Mouse (Mus musculus): ENCODE results near the gene Rpl41. TPM values are rescaled to one million over a fixed set of nuclear protein-coding genes. Genes with fewer than 3 reads are reported as not detected.
A peak's percentile ranks its signal among the peaks of the same experiment; 100 is the strongest.
"Not testable (repeated sequence)": the region's sequence is repeated elsewhere in the genome, so short reads cannot be mapped to it uniquely, and the experiment has no call there.

Rpl41 gene
- polyA plus RNA-seq, 1 experiment from 2014 or later, result 3,150 TPM

DNA sequence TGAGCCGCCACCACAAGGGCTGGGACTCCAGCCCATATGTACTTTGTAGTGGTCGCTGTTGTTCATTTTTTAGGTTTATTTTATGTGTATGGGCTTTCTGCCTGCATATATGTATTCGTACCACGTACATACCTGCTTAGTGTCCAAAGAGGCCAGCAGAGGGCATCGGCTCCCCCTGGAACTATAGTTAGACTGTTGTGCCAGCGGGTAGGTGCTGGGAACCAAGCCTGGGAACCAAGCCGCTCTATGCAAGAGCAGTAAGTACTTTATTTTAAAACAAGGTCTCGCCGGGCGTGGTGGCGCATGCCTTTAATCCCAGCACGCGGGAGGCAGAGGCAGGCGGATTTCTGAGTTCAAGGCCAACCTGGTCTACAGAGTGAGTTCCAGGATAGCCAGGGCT is 43.1 kb downstream of the Rpl41 start:
- no peak overlapping the region for H3K4me3 ChIP-seq (replicated peaks)
- H3K27ac ChIP-seq, result no peak overlapping the region
- H3K27me3 ChIP-seq, result no peaks in the 10 kb centered on the region
- 94% methylated on average over 14 of the region's 14 CpGs for WGBS (ENCODE audit: insufficient replicate concordance)
- ATAC-seq (ENCODE audit: low read depth) (no peak), DNase-seq (no peak)
- H3K9ac ChIP-seq, result no peak overlapping the region
- H3K4me1 ChIP-seq (replicated peaks), result peaks cover 50% of the 10 kb centered on the region
- peaks cover 11% of the 10 kb centered on the region for H3K36me3 ChIP-seq
- H3K4me2 ChIP-seq, result no peak overlapping the region
- no peaks in the 10 kb centered on the region for H3K9me3 ChIP-seq (replicated peaks)

DNA sequence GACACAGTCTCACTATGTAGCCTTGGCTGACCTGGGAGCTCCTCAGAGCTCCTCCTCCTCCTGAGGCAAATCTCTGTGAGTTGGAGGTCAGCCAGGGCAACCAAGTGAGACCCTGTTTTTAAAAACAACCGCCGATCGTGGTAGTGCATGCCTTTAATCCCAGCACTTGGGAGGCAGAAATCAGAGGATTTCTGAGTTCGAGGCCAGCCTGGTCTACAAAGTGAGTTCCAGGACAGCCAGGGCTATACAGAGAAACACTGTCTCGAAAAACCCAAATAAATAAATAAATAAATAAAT is 43.8 kb downstream of the Rpl41 start:
- WGBS (ENCODE audit: insufficient replicate concordance), result 73% methylated on average over 5 of the region's 5 CpGs
- H3K9me3 ChIP-seq (replicated peaks); H3K4me3 ChIP-seq (replicated peaks); DNase-seq; H3K36me3 ChIP-seq; H3K27me3 ChIP-seq; ATAC-seq (ENCODE audit: low read depth); H3K9ac ChIP-seq: not testable (repeated sequence)
- peaks cover 47% of the 10 kb centered on the region for H3K4me1 ChIP-seq (replicated peaks)
- H3K27ac ChIP-seq, result peak overlapping the region; percentile 72
- H3K4me2 ChIP-seq, result peak overlapping the region; percentile 44; the same call in 1 of the 2 replicates

DNA sequence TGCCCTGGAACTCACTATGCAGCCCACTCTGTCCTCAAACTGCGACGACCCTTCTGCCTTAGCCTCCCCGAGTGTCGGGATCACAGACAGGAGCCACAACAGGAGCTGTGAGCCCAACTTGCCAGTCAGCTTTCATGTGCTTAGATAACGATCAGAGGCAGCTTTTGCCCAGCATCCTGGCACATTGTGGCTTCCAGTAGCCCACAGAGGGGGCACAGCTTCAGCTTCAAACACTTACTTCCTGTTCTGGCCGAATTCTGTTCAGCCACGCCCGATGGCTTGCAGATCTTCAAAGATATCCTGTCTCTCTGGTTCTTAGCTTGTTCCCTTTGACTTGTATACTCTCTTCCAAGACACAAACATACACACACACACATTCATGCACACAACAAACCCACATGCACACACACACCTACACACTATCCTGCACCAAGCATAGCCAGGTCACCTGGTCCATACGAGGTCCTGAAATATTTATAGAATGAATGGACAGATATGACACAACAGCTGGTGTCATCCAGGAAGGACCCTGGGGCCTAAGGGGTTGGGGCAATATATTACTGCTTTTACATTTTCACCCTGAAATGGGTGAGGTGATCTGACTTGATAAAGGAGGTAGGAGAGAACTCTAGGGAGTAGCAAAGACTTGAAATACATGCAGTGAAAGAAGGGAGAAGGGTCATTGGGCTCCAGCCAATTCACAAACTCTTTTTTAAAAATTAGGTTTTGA is 44.3 kb downstream of the Rpl41 start:
- Histone ChIP-seq H3K4me3 (replicated peaks) (no peak overlapping the region), H3K9ac (peak overlapping the region; percentile 56), H3K27ac (peak overlapping the region; percentile 72), H3K4me2 (peak overlapping the region; percentile 44), H3K4me1 (replicated peaks) (peaks cover 47% of the 10 kb centered on the region), H3K36me3 (peaks cover 1% of the 10 kb centered on the region), H3K27me3 (no peaks in the 10 kb centered on the region), H3K9me3 (replicated peaks) (no peaks in the 10 kb centered on the region)
- DNase-seq, result no peak
- peak; percentile 29 for ATAC-seq (ENCODE audit: low read depth)
- 16% methylated on average over 9 of the region's 9 CpGs for WGBS (ENCODE audit: insufficient replicate concordance)

DNA sequence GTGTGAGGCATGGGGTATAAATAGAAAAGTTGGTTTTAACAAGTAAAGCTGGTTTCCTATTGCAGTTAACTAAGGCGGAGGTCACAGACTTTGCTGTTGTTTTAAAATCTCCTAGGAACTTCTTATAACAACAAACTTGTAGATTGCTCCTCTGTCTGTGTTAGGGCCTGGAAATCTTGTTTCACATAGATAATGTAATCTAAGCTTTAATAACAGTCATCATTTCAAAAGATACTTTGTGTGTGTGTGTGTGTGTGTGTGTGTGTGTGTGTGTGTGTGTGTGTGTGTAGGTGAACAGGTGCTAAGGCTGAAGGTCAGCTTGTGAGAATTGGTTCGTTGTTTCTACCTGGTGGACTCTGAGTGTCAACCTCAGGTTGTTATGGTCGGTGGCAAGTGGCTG is 45.1 kb downstream of the Rpl41 start:
- 59% methylated on average over 3 of the region's 3 CpGs for WGBS (ENCODE audit: insufficient replicate concordance)
- H3K4me1 ChIP-seq (replicated peaks), result peaks cover 54% of the 10 kb centered on the region

DNA sequence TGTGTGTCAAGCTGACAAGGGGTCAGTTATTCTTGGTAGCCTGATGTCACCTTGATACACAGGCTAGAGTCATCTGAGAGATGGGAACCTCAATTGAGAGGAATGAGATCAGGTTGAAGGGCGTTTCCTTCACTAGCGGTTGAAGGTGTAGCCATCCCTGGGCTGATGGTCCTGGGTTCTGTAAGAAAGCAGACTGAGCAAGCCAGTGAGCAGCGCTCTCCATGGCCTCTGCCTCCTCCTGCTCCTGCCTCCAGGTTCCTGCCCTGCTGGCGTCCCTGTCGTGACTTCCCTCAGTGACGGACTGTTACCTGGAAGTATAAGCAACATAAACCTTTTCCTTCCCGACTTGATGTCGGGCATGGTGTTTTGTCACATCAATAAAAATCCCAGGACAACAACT is 45.6 kb downstream of the Rpl41 start:
- no peak for DNase-seq
- H3K4me1 ChIP-seq (replicated peaks), result peaks cover 54% of the 10 kb centered on the region
- H3K36me3 ChIP-seq, result no peaks in the 10 kb centered on the region
- H3K9ac ChIP-seq, result no peak overlapping the region
- H3K27me3 ChIP-seq, result no peaks in the 10 kb centered on the region
- H3K9me3 ChIP-seq (replicated peaks), result no peaks in the 10 kb centered on the region
- H3K4me2 ChIP-seq, result no peak overlapping the region
- H3K4me3 ChIP-seq (replicated peaks), result no peak overlapping the region
- no peak for ATAC-seq (ENCODE audit: low read depth)
- 0 out of 2 replicates have a peak overlapping the region, but pooled peaks have one; percentile 3 for H3K27ac ChIP-seq
- 79% methylated on average over 8 of the region's 8 CpGs for WGBS (ENCODE audit: insufficient replicate concordance)

More for the DNA sequence above, 45.1 kb downstream of the Rpl41 start:
- Histone ChIP-seq H3K4me2 (no peak overlapping the region), H3K27ac (peak overlapping the region; percentile 72; the same call in 1 of the 2 replicates), H3K9ac (no peak overlapping the region), H3K36me3 (no peaks in the 10 kb centered on the region), H3K4me3 (replicated peaks) (no peak overlapping the region), H3K27me3 (no peaks in the 10 kb centered on the region), H3K9me3 (replicated peaks) (no peaks in the 10 kb centered on the region)
- ATAC-seq (ENCODE audit: low read depth) (no peak), DNase-seq (no peak)

DNA sequence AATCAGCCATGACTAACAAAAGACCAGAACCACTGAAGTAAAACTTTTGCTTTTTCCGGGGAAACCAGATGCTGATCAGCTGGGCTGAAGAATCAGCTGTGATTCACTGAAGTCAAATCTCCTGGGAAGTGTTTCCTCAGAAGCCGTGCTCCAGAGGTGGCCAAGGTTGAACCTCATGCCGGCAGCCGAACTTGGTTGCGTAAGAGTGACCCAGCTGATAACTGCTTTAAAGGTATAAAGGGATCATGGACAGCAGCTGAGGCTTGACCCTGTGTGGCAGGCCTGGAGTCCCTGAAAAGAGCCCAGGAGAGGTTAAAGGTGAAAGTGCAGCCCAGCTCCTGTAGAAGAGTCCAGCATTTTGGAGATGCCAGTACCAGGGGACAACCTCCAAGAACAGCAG is 46.8 kb downstream of the Rpl41 start:
- H3K9ac ChIP-seq, result no peak overlapping the region
- ATAC-seq (ENCODE audit: low read depth), result no peak
- peaks cover 66% of the 10 kb centered on the region for H3K4me1 ChIP-seq (replicated peaks)
- no peak for DNase-seq
- no peak overlapping the region for H3K4me3 ChIP-seq (replicated peaks)
- no peaks in the 10 kb centered on the region for H3K36me3 ChIP-seq
- H3K27me3 ChIP-seq, result no peaks in the 10 kb centered on the region
- no peak overlapping the region for H3K4me2 ChIP-seq
- peak overlapping the region; percentile 64 for H3K27ac ChIP-seq
- WGBS (ENCODE audit: insufficient replicate concordance), result 65% methylated on average over 5 of the region's 5 CpGs
- H3K9me3 ChIP-seq (replicated peaks), result no peaks in the 10 kb centered on the region

DNA sequence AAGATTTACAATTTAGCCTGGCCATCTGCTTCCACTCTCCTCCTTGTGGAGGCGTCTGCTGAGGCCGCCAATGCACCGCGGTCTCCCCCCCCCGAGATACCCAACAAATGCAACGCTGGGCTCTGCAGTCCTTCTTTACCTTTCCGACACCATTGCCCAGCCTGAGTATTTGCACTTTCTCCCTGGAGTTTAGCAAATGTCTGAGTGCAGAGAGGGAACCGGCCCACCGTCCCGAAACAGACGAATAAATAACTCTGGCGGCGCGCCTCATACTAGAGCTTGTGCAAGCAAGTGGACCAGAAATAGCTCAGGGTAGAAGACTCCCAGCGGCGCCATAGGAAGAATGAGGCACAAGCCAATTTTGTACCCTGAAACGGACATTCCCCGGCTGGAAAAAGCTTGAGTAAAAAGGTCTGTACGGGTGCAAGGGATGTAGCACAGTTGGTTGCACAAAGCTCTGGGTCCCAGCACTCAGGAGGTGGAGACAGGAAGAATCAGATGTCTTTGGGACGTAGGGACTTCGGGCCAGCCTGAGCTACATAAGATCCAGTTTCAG is 49.9 kb downstream of the Rpl41 start:
- WGBS (ENCODE audit: insufficient replicate concordance), result 1% methylated on average over 21 of the region's 21 CpGs
- H3K9ac ChIP-seq, result peak overlapping the region; percentile 82
- ATAC-seq (ENCODE audit: low read depth), result peak; percentile 44

DNA sequence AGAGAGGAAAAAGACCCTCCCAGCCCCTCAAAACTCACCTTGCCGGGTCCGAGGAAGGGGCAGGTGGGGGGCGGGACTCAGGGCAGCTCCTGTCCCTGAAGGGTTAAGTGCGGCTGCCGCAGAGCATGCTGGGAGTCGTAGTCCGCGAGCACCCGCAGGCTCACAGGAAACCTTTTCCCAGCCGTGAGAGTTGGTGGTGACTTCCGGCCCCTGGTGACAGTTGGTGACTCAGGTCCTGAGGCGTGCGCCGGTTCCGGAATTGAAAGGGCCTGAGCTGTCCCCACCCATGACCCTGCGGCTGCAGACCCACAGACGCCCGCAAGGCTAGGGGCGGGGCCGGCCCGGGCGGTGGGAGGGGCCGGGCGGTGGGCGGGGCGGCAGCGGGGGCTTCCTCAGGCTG is 50.5 kb downstream of the Rpl41 start, which contains the start of gene Myl6b:
Gene Myl6b (minus strand): TSS at position 96 of the 400 bp plus-strand sequence.
- ATAC-seq (ENCODE audit: low read depth) (peak; percentile 89), DNase-seq (peak; percentile 95)
- H3K4me2 ChIP-seq, result peak within 1 kb of the TSS; percentile 93
- peak within 1 kb of the TSS; percentile 82 for H3K9ac ChIP-seq
- no peaks in the 10 kb centered on the region for H3K27me3 ChIP-seq
- H3K4me1 ChIP-seq (replicated peaks), result peaks cover 77% of the 10 kb centered on the region
- no peaks in the 10 kb centered on the region for H3K36me3 ChIP-seq
- H3K4me3 ChIP-seq (replicated peaks), result peak within 1 kb of the TSS; percentile 73
- H3K9me3 ChIP-seq (replicated peaks), result no peaks in the 10 kb centered on the region
- peak within 1 kb of the TSS; percentile 86 for H3K27ac ChIP-seq
- under 1% methylated on average over 27 of the region's 27 CpGs for WGBS (ENCODE audit: insufficient replicate concordance)

More for the DNA sequence above, 49.9 kb downstream of the Rpl41 start:
- H3K27me3 ChIP-seq, result no peaks in the 10 kb centered on the region
- H3K36me3 ChIP-seq, result no peaks in the 10 kb centered on the region
- no peaks in the 10 kb centered on the region for H3K9me3 ChIP-seq (replicated peaks)
- peak; percentile 42 for DNase-seq
- peak overlapping the region; percentile 73 for H3K4me3 ChIP-seq (replicated peaks)
- peak overlapping the region; percentile 86 for H3K27ac ChIP-seq
- peaks cover 83% of the 10 kb centered on the region for H3K4me1 ChIP-seq (replicated peaks)
- peak overlapping the region; percentile 93 for H3K4me2 ChIP-seq

Small RNA genes lying within 50 kb of the gene (microRNA-seq; reads per million reads assigned to microRNA genes)
- gene Gm47275 (1.2 reads per million), gene Mir6916 (not detected), gene Mir6917 (0.88 reads per million)

Other genes starting within 250 kb of the Rpl41 start
- 11.8 and 14.4 TPM in 2 replicates for gene Pan2, start 246.0 kb downstream of the Rpl41 start, polyA plus RNA-seq (2015; fragmentation: Nextera tagmentation; extraction: Ambion mirVana)
- 99.7 and 105 TPM in 2 replicates for gene Cnpy2, start 226.8 kb downstream of the Rpl41 start, polyA plus RNA-seq (2015; fragmentation: Nextera tagmentation; extraction: Ambion mirVana)
- gene Cs, start 211.6 kb downstream of the Rpl41 start, polyA plus RNA-seq (2015; fragmentation: Nextera tagmentation; extraction: Ambion mirVana), result 149 and 170 TPM in 2 replicates
- gene Coq10a, start 180.3 kb downstream of the Rpl41 start, polyA plus RNA-seq (2015; fragmentation: Nextera tagmentation; extraction: Ambion mirVana), result 4.6 and 4.8 TPM in 2 replicates
- gene Ankrd52, start 172.2 kb downstream of the Rpl41 start, polyA plus RNA-seq (2015; fragmentation: Nextera tagmentation; extraction: Ambion mirVana), result 5.0 and 5.1 TPM in 2 replicates
- 30.5 and 32.8 TPM in 2 replicates for gene Slc39a5, start 148.1 kb downstream of the Rpl41 start, polyA plus RNA-seq (2015; fragmentation: Nextera tagmentation; extraction: Ambion mirVana)
- gene Nabp2, start 137.8 kb downstream of the Rpl41 start, polyA plus RNA-seq (2015; fragmentation: Nextera tagmentation; extraction: Ambion mirVana), result 57.3 and 64.4 TPM in 2 replicates
- 9.0 and 10.7 TPM in 2 replicates for gene Rnf41, start 137.6 kb downstream of the Rpl41 start, polyA plus RNA-seq (2015; fragmentation: Nextera tagmentation; extraction: Ambion mirVana)
- 18.5 and 30.1 TPM in 2 replicates for gene Smarcc2, start 90.1 kb downstream of the Rpl41 start, polyA plus RNA-seq (2015; fragmentation: Nextera tagmentation; extraction: Ambion mirVana)
- 498 and 524 TPM in 2 replicates for gene Myl6, start 55.2 kb downstream of the Rpl41 start, polyA plus RNA-seq (2015; fragmentation: Nextera tagmentation; extraction: Ambion mirVana)
- 1.2 and 1.3 TPM in 2 replicates for gene Myl6b, start 50.6 kb downstream of the Rpl41 start, polyA plus RNA-seq (2015; fragmentation: Nextera tagmentation; extraction: Ambion mirVana)
- 9.9 and 10.6 TPM in 2 replicates for gene Esyt1, start 23.4 kb downstream of the Rpl41 start, polyA plus RNA-seq (2015; fragmentation: Nextera tagmentation; extraction: Ambion mirVana)
- 6.2 and 7.1 TPM in 2 replicates for gene Zc3h10, start 1.5 kb downstream of the Rpl41 start, polyA plus RNA-seq (2015; fragmentation: Nextera tagmentation; extraction: Ambion mirVana)
- 207 and 228 TPM in 2 replicates for gene Pa2g4, start 16.7 kb upstream of the Rpl41 start, polyA plus RNA-seq (2015; fragmentation: Nextera tagmentation; extraction: Ambion mirVana)
- gene Erbb3, start 40.3 kb upstream of the Rpl41 start, polyA plus RNA-seq (2015; fragmentation: Nextera tagmentation; extraction: Ambion mirVana), result 1.2 and 1.9 TPM in 2 replicates
- 486 and 551 TPM in 2 replicates for gene Rps26, start 77.4 kb upstream of the Rpl41 start, polyA plus RNA-seq (2015; fragmentation: Nextera tagmentation; extraction: Ambion mirVana)
- gene Ikzf4, start 96.7 kb upstream of the Rpl41 start, polyA plus RNA-seq (2015; fragmentation: Nextera tagmentation; extraction: Ambion mirVana), result 0.12 and 0.21 TPM in 2 replicates
- 10.7 and 13.9 TPM in 2 replicates for gene Suox, start 124.8 kb upstream of the Rpl41 start, polyA plus RNA-seq (2015; fragmentation: Nextera tagmentation; extraction: Ambion mirVana)
- 24.5 and 31.4 TPM in 2 replicates for gene Rab5b, start 147.0 kb upstream of the Rpl41 start, polyA plus RNA-seq (2015; fragmentation: Nextera tagmentation; extraction: Ambion mirVana)
- 0.30 and 0.52 TPM in 2 replicates for gene Pmel, start 154.9 kb upstream of the Rpl41 start, polyA plus RNA-seq (2015; fragmentation: Nextera tagmentation; extraction: Ambion mirVana)
- 61.1 and 71.9 TPM in 2 replicates for gene Cdk2, start 155.7 kb upstream of the Rpl41 start, polyA plus RNA-seq (2015; fragmentation: Nextera tagmentation; extraction: Ambion mirVana)
- gene Dgka, start 195.6 kb upstream of the Rpl41 start, polyA plus RNA-seq (2015; fragmentation: Nextera tagmentation; extraction: Ambion mirVana), result 1.8 and 2.6 TPM in 2 replicates
- 20.4 and 20.8 TPM in 2 replicates for gene Pym1, start 198.6 kb upstream of the Rpl41 start, polyA plus RNA-seq (2015; fragmentation: Nextera tagmentation; extraction: Ambion mirVana)
- gene Mmp19, start 241.6 kb upstream of the Rpl41 start, polyA plus RNA-seq (2015; fragmentation: Nextera tagmentation; extraction: Ambion mirVana), result 6.9 and 8.3 TPM in 2 replicates

All from liver, embryonic 13.5 days (tissue).